Mouse (Mus musculus) CH12.LX (cell line): ENCODE results near the gene D130043K22Rik. TPM values are rescaled to one million over a fixed set of nuclear protein-coding genes. Genes with fewer than 3 reads are reported as not detected.

Source experiments
- DNase-seq: peaks from one replicate; pipeline ENCODE4 v3.0.0-alpha.2; 2013; ENCODE audit errors: extremely low read depth
- H3K27ac ChIP-seq: 2 replicates; pipeline ENCODE4 v1.5.1; 2012; ENCODE audit warnings: low read depth, mild to moderate bottlenecking, control low read depth, moderate library complexity; ENCODE audit not compliant: insufficient read depth
- H3K27me3 ChIP-seq: replicated peaks from 2 replicates; pipeline ENCODE3; 2012; ENCODE audit warnings: inconsistent platforms
- H3K36me3 ChIP-seq, 2 experiments: replicated peaks in 1 of 2; 2 replicates each; pipeline versions ENCODE3 to v1.6.1; 2012; ENCODE audit warnings: inconsistent platforms in 1 of 2, low read length in 1 of 2, mild to moderate bottlenecking in 1 of 2, mixed read lengths in 1 of 2, moderate library complexity in 1 of 2; ENCODE audit not compliant: control insufficient read depth in 1 of 2, insufficient read depth in 1 of 2
- H3K4me1 ChIP-seq, 2 experiments: 2 replicates each; pipeline ENCODE4 v1.6.1; 2012; ENCODE audit warnings: inconsistent platforms in 1 of 2, moderate library complexity in 1 of 2; ENCODE audit not compliant: insufficient read depth in 2 of 2, control insufficient read depth in 1 of 2
- H3K4me2 ChIP-seq: 2 replicates; pipeline ENCODE4 v1.6.1; 2012; ENCODE audit warnings: low read depth, mild to moderate bottlenecking, control low read depth; ENCODE audit not compliant: poor library complexity, insufficient read depth, severe bottlenecking
- H3K4me3 ChIP-seq, 3 experiments: fragments of 150-350 bp in 1 of 3; sonication (generic) in 1 of 3; replicated peaks in 1 of 3; 2 replicates each; pipeline versions ENCODE3 to v1.5.1; 2011 to 2012; ENCODE audit warnings: low read depth in 2 of 3, low read length in 2 of 3, mild to moderate bottlenecking in 2 of 3, moderate library complexity in 2 of 3, control low read depth in 1 of 3, improper control_type of control experiment in 1 of 3, inconsistent platforms in 1 of 3, mixed read lengths in 1 of 3; ENCODE audit not compliant: poor library complexity in 1 of 3
- H3K79me2 ChIP-seq: replicated peaks from 2 replicates; pipeline ENCODE4 v1.6.1; 2012; ENCODE audit warnings: mild to moderate bottlenecking, moderate library complexity; ENCODE audit not compliant: control insufficient read depth, poor library complexity, insufficient read depth, severe bottlenecking; ENCODE audit errors: extremely low read depth
- H3K9ac ChIP-seq: 2 replicates; pipeline ENCODE4 v1.6.1; 2012; ENCODE audit warnings: low read depth, mild to moderate bottlenecking, control low read depth, moderate library complexity; ENCODE audit not compliant: insufficient read depth
- H3K9me3 ChIP-seq: replicated peaks from 2 replicates; pipeline ENCODE3; 2012; ENCODE audit warnings: low read length, inconsistent platforms, mixed read lengths
- BHLHE40 ChIP-seq: IDR thresholded peaks from 2 replicates; pipeline ENCODE4 v1.6.1; 2011; ENCODE audit warnings: mild to moderate bottlenecking, low read depth, low read length, improper control_type of control experiment
- CHD1 ChIP-seq: IDR thresholded peaks from 2 replicates; pipeline ENCODE4 v1.6.1; 2012; ENCODE audit warnings: low read depth, low read length, improper control_type of control experiment, inconsistent platforms
- CHD2 ChIP-seq: IDR thresholded peaks from 2 replicates; pipeline ENCODE4 v1.6.1; 2011; ENCODE audit warnings: low read length, improper control_type of control experiment
- CTCF ChIP-seq, 2 experiments: IDR thresholded peaks in 1 of 2; conservative IDR thresholded peaks in 1 of 2; 2 replicates each; pipeline ENCODE4 v1.5.1; 2011 to 2012; ENCODE audit warnings: low read depth in 2 of 2, low read length in 2 of 2, improper control_type of control experiment in 1 of 2, inconsistent platforms in 1 of 2, mild to moderate bottlenecking in 1 of 2, moderate library complexity in 1 of 2
- E2F4 ChIP-seq: IDR thresholded peaks from 2 replicates; pipeline ENCODE4 v1.6.1; 2011; ENCODE audit warnings: low read depth, low read length, improper control_type of control experiment; ENCODE audit not compliant: insufficient replicate concordance
- ELF1 ChIP-seq: IDR thresholded peaks from 2 replicates; pipeline ENCODE4 v1.6.1; 2014; ENCODE audit warnings: low read depth, mild to moderate bottlenecking, inconsistent platforms, low read length, improper control_type of control experiment
- EP300 ChIP-seq: IDR thresholded peaks from 2 replicates; pipeline ENCODE4 v1.6.1; 2011; ENCODE audit warnings: low read length, improper control_type of control experiment
- ETS1 ChIP-seq: conservative IDR thresholded peaks from 2 replicates; pipeline ENCODE4 v1.6.1; 2012; ENCODE audit warnings: low read depth, mild to moderate bottlenecking, inconsistent platforms, low read length, improper control_type of control experiment, moderate library complexity
- HCFC1 ChIP-seq: IDR thresholded peaks from 2 replicates; pipeline ENCODE4 v1.6.1; 2012; ENCODE audit warnings: low read depth, mild to moderate bottlenecking, inconsistent platforms, low read length, improper control_type of control experiment
- IRF4 ChIP-seq: IDR thresholded peaks from 2 replicates; pipeline ENCODE4 v1.6.1; 2014; ENCODE audit warnings: low read depth, mild to moderate bottlenecking, inconsistent platforms, low read length, improper control_type of control experiment
- JUN ChIP-seq: IDR thresholded peaks from 2 replicates; pipeline ENCODE4 v1.6.1; 2011; ENCODE audit warnings: low read depth, mild to moderate bottlenecking, low read length, improper control_type of control experiment, moderate library complexity; ENCODE audit not compliant: insufficient read depth
- KAT2A ChIP-seq: IDR thresholded peaks from 2 replicates; pipeline ENCODE4 v1.6.1; 2012; ENCODE audit warnings: low read length, improper control_type of control experiment, inconsistent platforms; ENCODE audit not compliant: insufficient replicate concordance
- MAX ChIP-seq: IDR thresholded peaks from 2 replicates; pipeline ENCODE4 v1.6.1; 2011; ENCODE audit warnings: low read length, improper control_type of control experiment
- MAZ ChIP-seq: IDR thresholded peaks from 2 replicates; pipeline ENCODE4 v1.6.1; 2012; ENCODE audit warnings: low read depth, mild to moderate bottlenecking, inconsistent platforms, low read length, improper control_type of control experiment, moderate library complexity
- MXI1 ChIP-seq: IDR thresholded peaks from 2 replicates; pipeline ENCODE4 v1.6.1; 2011; ENCODE audit warnings: mild to moderate bottlenecking, low read depth, low read length, improper control_type of control experiment
- MYC ChIP-seq: IDR thresholded peaks from 2 replicates; pipeline ENCODE4 v1.6.1; 2011; ENCODE audit warnings: low read depth, mild to moderate bottlenecking, improper control_type of control experiment, low read length
- NELFE ChIP-seq: IDR thresholded peaks from 2 replicates; pipeline ENCODE4 v1.6.1; 2011; ENCODE audit warnings: low read depth, low read length, improper control_type of control experiment
- NRF1 ChIP-seq: IDR thresholded peaks from 2 replicates; pipeline ENCODE4 v1.6.1; 2014; ENCODE audit warnings: low read depth, mild to moderate bottlenecking, inconsistent platforms, low read length, improper control_type of control experiment, moderate library complexity
- PAX5 ChIP-seq: IDR thresholded peaks from 2 replicates; pipeline ENCODE4 v1.6.1; 2012; ENCODE audit warnings: low read length, inconsistent platforms, mixed read lengths
- POLR2A ChIP-seq: IDR thresholded peaks from 2 replicates; pipeline ENCODE4 v1.6.1; 2011; ENCODE audit warnings: low read depth, mild to moderate bottlenecking, improper control_type of control experiment, low read length
- POLR2AphosphoS2 ChIP-seq: IDR thresholded peaks from 2 replicates; pipeline ENCODE4 v1.6.1; 2011; ENCODE audit warnings: low read depth, low read length, improper control_type of control experiment
- RAD21 ChIP-seq: IDR thresholded peaks from 2 replicates; pipeline ENCODE4 v1.6.1; 2011; ENCODE audit warnings: low read depth, mild to moderate bottlenecking, low read length, improper control_type of control experiment, moderate library complexity
- RCOR1 ChIP-seq: conservative IDR thresholded peaks from 2 replicates; pipeline ENCODE4 v1.6.1; 2012; ENCODE audit warnings: low read depth, mild to moderate bottlenecking, inconsistent platforms, low read length, improper control_type of control experiment
- SIN3A ChIP-seq: IDR thresholded peaks from 2 replicates; pipeline ENCODE4 v1.6.1; 2012; ENCODE audit warnings: low read length, improper control_type of control experiment, inconsistent platforms
- TBP ChIP-seq: conservative IDR thresholded peaks from 2 replicates; pipeline ENCODE4 v1.6.1; 2011; ENCODE audit warnings: low read depth, low read length, improper control_type of control experiment
- TCF12 ChIP-seq: IDR thresholded peaks from 2 replicates; pipeline ENCODE4 v1.6.1; 2014; ENCODE audit warnings: low read depth, mild to moderate bottlenecking, inconsistent platforms, low read length, improper control_type of control experiment
- UBTF ChIP-seq: IDR thresholded peaks from 2 replicates; pipeline ENCODE4 v1.6.1; 2012; ENCODE audit warnings: low read depth, mild to moderate bottlenecking, inconsistent platforms, low read length, improper control_type of control experiment, moderate library complexity
- USF1 ChIP-seq: IDR thresholded peaks from 2 replicates; pipeline ENCODE4 v1.6.1; 2014; ENCODE audit warnings: low read depth, mild to moderate bottlenecking, inconsistent platforms, low read length, improper control_type of control experiment
- USF2 ChIP-seq: conservative IDR thresholded peaks from 2 replicates; pipeline ENCODE4 v1.6.1; 2011; ENCODE audit warnings: low read depth, low read length, improper control_type of control experiment
- ZC3H11A ChIP-seq: IDR thresholded peaks from 2 replicates; pipeline ENCODE4 v1.6.1; 2012; ENCODE audit warnings: low read depth, mild to moderate bottlenecking, inconsistent platforms, low read length, improper control_type of control experiment
- ZMIZ1 ChIP-seq: IDR thresholded peaks from 2 replicates; pipeline ENCODE4 v1.6.1; 2012; ENCODE audit warnings: low read depth, mild to moderate bottlenecking, inconsistent platforms, low read length, improper control_type of control experiment
- ZNF384 ChIP-seq: IDR thresholded peaks from 2 replicates; pipeline ENCODE4 v1.6.1; 2012; ENCODE audit warnings: low read depth, low read length, improper control_type of control experiment, inconsistent platforms
- dilution Hi-C: fragments of 300-500 bp; cut with MboI; formaldehyde crosslinking; loops from 2 replicates; pipeline ENCODE4 v1.14.3; 2020; ENCODE audit warnings: low sequenced_read_pairs; ENCODE audit not compliant: extremely low pct_unique_long_range_greater_than_20kb, extremely low pct_ligation_motif_present
- in situ Hi-C: fragments of 300-500 bp; cut with MboI; formaldehyde crosslinking; loops from 3 replicates; pipeline ENCODE4 v1.14.3; 2019; ENCODE audit warnings: low sequenced_read_pairs, low pct_ligation_motif_present, low pct_unique_long_range_greater_than_20kb, mixed read lengths
- polyA plus RNA-seq: library from polyadenylated mRNA; unstranded; fragments of >175 nt; gene quantifications from 2 replicates; pipeline ENCODE4 v1.2.1, GENCODE M21; 2012; ENCODE audit warnings: low read depth; ENCODE audit not compliant: insufficient read length
- total RNA-seq, 2 experiments: library from RNA; depleted of rRNA; stranded (reverse); fragments of 300-350 nt in 1 of 2; fragments of >200 nt in 1 of 2; gene quantifications; 2 replicates each; pipeline ENCODE4 v1.2.3; 2012 to 2014

D130043K22Rik gene
- total and polyA plus RNA-seq, 3 experiments = 0.04 to 0.25 (median 0.05) TPM

GRCm38 (mm10) chr13:24831353-24832130, 13.4 kb upstream of the D130043K22Rik start, which contains the start of the genes Acot13 and Tdp2:
Gene Acot13 (minus strand): TSS chr13:24831540.
Gene Tdp2 (plus strand): TSS chr13:24831679.
- peak within 1 kb of the TSS; percentile 76 for H3K27ac ChIP-seq
- in situ Hi-C loops (no loop called here), dilution Hi-C loops (no loop called here)
- TF ChIP-seq RAD21 (no peak), HCFC1 (peak; percentile 80), POLR2A (peak; percentile 98), MXI1 (peak; percentile 91), NRF1 (peak; percentile 94), TBP (no peak; the same call in 1 of the 2 replicates), ELF1 (peak; percentile 80), KAT2A (peak; percentile 81; the same call in 1 of the 2 replicates), MAZ (peak; percentile 80; the same call in 1 of the 2 replicates), RCOR1 (no peak), CHD1 (no peak), UBTF (peak; percentile 55; the same call in 1 of the 2 replicates), ZNF384 (no peak), E2F4 (0 out of 2 replicates have a peak, but pooled peaks have one; percentile 86), POLR2AphosphoS2 (peak; percentile 93; the same call in 1 of the 2 replicates), ZC3H11A (no peak), MYC (0 out of 2 replicates have a peak, but pooled peaks have one; percentile 26), JUN (no peak), BHLHE40 (0 out of 2 replicates have a peak, but pooled peaks have one; percentile 31), CTCF (conservative IDR thresholded peaks at IDR 0.05 in 1 of 2, IDR thresholded peaks at IDR 0.05 in 1 of 2; ENCODE audit: low read depth in 2 of 2, low read length in 2 of 2) (no peak), ETS1 (no peak), IRF4 (peak; percentile 40), ZMIZ1 (peak; percentile 94), EP300 (no peak), SIN3A (peak; percentile 79), PAX5 (no peak), MAX (peak; percentile 59; the same call in 1 of the 2 replicates), USF2 (no peak), TCF12 (peak; percentile 95), NELFE (peak; percentile 96), USF1 (no peak), CHD2 (peak; percentile 96)
- H3K9me3 ChIP-seq = no peaks in the 10 kb centered on the region
- H3K27me3 ChIP-seq = no peaks in the 10 kb centered on the region
- H3K9ac ChIP-seq = peak within 1 kb of the TSS; percentile 87
- H3K79me2 ChIP-seq = peaks cover 45% of the 10 kb centered on the region
- peaks cover 0 to 32% of the 10 kb centered on the region in 2 experiments; a peak in 3 of 4 replicates for H3K4me1 ChIP-seq
- H3K4me3 ChIP-seq = peak within 1 kb of the TSS; percentile 77 to 96 (median 79)
- H3K4me2 ChIP-seq = peak within 1 kb of the TSS; percentile 99
- DNase-seq = peak; percentile 97
- H3K36me3 ChIP-seq = peaks cover 0 to 35% of the 10 kb centered on the region in 2 experiments
